Comparison of ENCODE assay signal across 14 mouse cellular contexts in the genomic region with DNA sequence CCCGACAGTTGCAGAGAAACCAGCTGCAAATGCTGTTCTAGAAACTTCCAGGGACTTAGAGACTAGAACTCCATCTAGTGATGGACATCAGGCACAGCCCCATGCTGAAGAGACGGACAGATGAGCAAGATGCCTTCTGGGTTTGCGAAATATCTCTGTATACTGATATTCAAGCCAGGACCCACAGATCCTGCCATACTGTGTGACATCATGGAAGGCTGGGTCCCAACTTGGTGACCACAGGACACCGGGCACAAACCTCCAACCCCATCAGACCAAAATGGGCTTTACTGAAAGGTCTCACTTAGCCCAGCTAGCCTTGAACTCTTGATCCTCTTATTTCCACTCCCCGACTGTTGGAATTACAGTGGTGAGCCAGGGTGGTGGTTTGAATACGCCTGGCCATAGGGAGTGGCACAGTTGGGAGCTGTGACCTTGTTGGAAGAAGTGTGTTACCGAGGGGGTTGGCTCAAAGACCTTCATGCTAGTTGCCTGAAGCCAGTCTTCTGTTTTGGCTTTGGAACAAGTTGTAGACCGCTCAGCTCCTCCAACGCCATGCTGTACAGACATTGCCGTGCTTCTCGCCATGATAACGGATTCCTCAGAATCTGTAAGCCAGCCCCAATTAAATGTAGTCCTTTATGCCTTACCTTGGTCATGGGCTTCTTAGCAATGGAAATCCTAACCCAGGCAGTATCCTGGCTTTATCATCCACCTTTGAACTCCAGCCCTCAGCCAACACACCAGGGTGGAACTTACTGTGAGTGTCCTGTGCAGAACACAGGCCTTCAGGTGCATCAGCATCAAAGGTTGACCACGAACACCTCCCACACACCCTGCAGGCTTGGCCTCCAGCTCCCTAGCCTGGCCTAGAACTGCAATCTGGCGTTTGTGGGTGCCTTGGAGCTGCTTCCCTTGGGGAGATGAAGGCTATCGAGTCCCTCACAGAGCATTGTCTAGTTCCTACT. TPM values are rescaled to one million over a fixed set of nuclear protein-coding genes. Genes with fewer than 3 reads are reported as not detected.
DNase-seq lines count a peak whose midpoint lies in the region; ATAC-seq and TF ChIP-seq lines count a peak whose summit lies in the region.
"Had no signal": no experiment of that assay in that cellular context is flagged by ENCODE, and none has a peak within 500 bp of the region (broad histone marks: within the 10 kb centered on the region; RNA-seq: fewer than 3 reads in every experiment).

No protein-coding gene starts in this region.

- H3K27ac ChIP-seq in heart, adult 2 months, result no peak overlapping the region
- H3K27ac ChIP-seq in heart, embryonic 11.5 days (ENCODE audit: low read depth, low read length), result no peak overlapping the region
- H3K27ac ChIP-seq in midbrain, embryonic 13.5 days, result peak overlapping the region; percentile 5; the same call in 1 of the 2 replicates
- no peak overlapping the region for H3K27ac ChIP-seq in midbrain, embryonic 14.5 days (replicated peaks; ENCODE audit: low read depth, low read length)
- no peak overlapping the region for H3K27ac ChIP-seq in embryonic facial prominence, embryonic 13.5 days
- peak overlapping the region; percentile 28; the same call in 1 of the 2 replicates for H3K27ac ChIP-seq in neural tube, embryonic 15.5 days (replicated peaks)
- H3K27ac ChIP-seq: liver, embryonic 14.5 days; neural tube, embryonic 12.5 days had no signal

- 78% methylated on average over 15 of the region's 15 CpGs for WGBS in heart, adult 2 months
- WGBS in heart, embryonic 11.5 days (ENCODE audit: insufficient replicate concordance), result 86% methylated on average over 15 of the region's 15 CpGs
- WGBS in midbrain, embryonic 13.5 days, result 89% methylated on average over 15 of the region's 15 CpGs
- 90% methylated on average over 15 of the region's 15 CpGs for WGBS in midbrain, embryonic 14.5 days
- 83% methylated on average over 15 of the region's 15 CpGs for WGBS in embryonic facial prominence, embryonic 13.5 days
- WGBS in neural tube, embryonic 15.5 days, result 92% methylated on average over 15 of the region's 15 CpGs

- no peak for TF ChIP-seq EP300 in heart, adult 2 months (IDR thresholded peaks at IDR 0.05; ENCODE audit: insufficient read depth, low read depth, low read length)

- no peak for DNase-seq in heart, adult 2 months
- no peak for DNase-seq in midbrain, embryonic 14.5 days
- DNase-seq in lung, postnatal 14 days, result no peak
- DNase-seq in ovary, postnatal 36 days (ENCODE audit: low spot score), result no peak
- DNase-seq: heart, postnatal 4 days; kidney, adult 8-10 months; right cerebral cortex, adult 18-20 months had no signal

- no peak for ATAC-seq in heart, embryonic 11.5 days (replicated peaks; ENCODE audit: insufficient number of reproducible peaks, low FRiP score, low TSS enrichment)
- ATAC-seq in midbrain, embryonic 13.5 days, result no peak
- ATAC-seq in midbrain, embryonic 14.5 days (ENCODE audit: low FRiP score, low TSS enrichment), result no peak
- no peak for ATAC-seq in embryonic facial prominence, embryonic 13.5 days (ENCODE audit: insufficient number of reproducible peaks, insufficient read depth, low FRiP score, low TSS enrichment, low read depth)
- no peak for ATAC-seq in neural tube, embryonic 15.5 days (ENCODE audit: low FRiP score)

- H3K9ac ChIP-seq in heart, adult 2 months (ENCODE audit: low read depth, low read length), result no peak overlapping the region
- no peak overlapping the region for H3K9ac ChIP-seq in heart, embryonic 11.5 days (ENCODE audit: low read depth, low read length)
- no peak overlapping the region for H3K9ac ChIP-seq in midbrain, embryonic 13.5 days (replicated peaks)
- no peak overlapping the region for H3K9ac ChIP-seq in midbrain, embryonic 14.5 days (replicated peaks; ENCODE audit: low read length)
- H3K9ac ChIP-seq in embryonic facial prominence, embryonic 13.5 days, result 0 out of 2 replicates have a peak overlapping the region, but pooled peaks have one; percentile 21
- no peak overlapping the region for H3K9ac ChIP-seq in neural tube, embryonic 15.5 days (replicated peaks)
- H3K9ac ChIP-seq: liver, embryonic 14.5 days; neural tube, embryonic 12.5 days had no signal

- H3K4me2 ChIP-seq in heart, embryonic 11.5 days, result no peak overlapping the region
- H3K4me2 ChIP-seq in midbrain, embryonic 13.5 days (replicated peaks), result no peak overlapping the region
- H3K4me2 ChIP-seq in midbrain, embryonic 14.5 days (ENCODE audit: low read length), result no peak overlapping the region
- no peak overlapping the region for H3K4me2 ChIP-seq in embryonic facial prominence, embryonic 13.5 days
- H3K4me2 ChIP-seq in neural tube, embryonic 15.5 days, result no peak overlapping the region
- H3K4me2 ChIP-seq: neural tube, embryonic 12.5 days had no signal

- H3K9me3 ChIP-seq in heart, embryonic 11.5 days (replicated peaks; ENCODE audit: control insufficient read depth, low read length), result no peaks in the 10 kb centered on the region
- no peaks in the 10 kb centered on the region for H3K9me3 ChIP-seq in midbrain, embryonic 13.5 days
- no peaks in the 10 kb centered on the region for H3K9me3 ChIP-seq in midbrain, embryonic 14.5 days (ENCODE audit: control insufficient read depth, low read length)
- no peaks in the 10 kb centered on the region for H3K9me3 ChIP-seq in embryonic facial prominence, embryonic 13.5 days
- H3K9me3 ChIP-seq in neural tube, embryonic 15.5 days (replicated peaks), result no peaks in the 10 kb centered on the region
- H3K9me3 ChIP-seq: megakaryocyte, embryonic 14.5 days; neural tube, embryonic 12.5 days had no signal

- H3K4me1 ChIP-seq in heart, adult 2 months (ENCODE audit: control insufficient read depth, insufficient read depth, low read length), result peaks cover 8% of the 10 kb centered on the region
- H3K4me1 ChIP-seq in heart, embryonic 11.5 days (ENCODE audit: control insufficient read depth, insufficient read depth, low read length), result no peaks in the 10 kb centered on the region
- H3K4me1 ChIP-seq in midbrain, embryonic 13.5 days (replicated peaks), result peaks cover 13% of the 10 kb centered on the region
- H3K4me1 ChIP-seq in midbrain, embryonic 14.5 days (ENCODE audit: control insufficient read depth, insufficient read depth, low read length), result peaks cover 6% of the 10 kb centered on the region; the same call in 1 of the 2 replicates
- H3K4me1 ChIP-seq in embryonic facial prominence, embryonic 13.5 days, result peaks cover 3% of the 10 kb centered on the region; the same call in 1 of the 2 replicates
- H3K4me1 ChIP-seq in neural tube, embryonic 15.5 days, result peaks cover 10% of the 10 kb centered on the region

- no peaks in the 10 kb centered on the region for H3K79me2 ChIP-seq in heart, adult 2 months (replicated peaks; ENCODE audit: control insufficient read depth, insufficient read depth, low read length)

- 0 out of 2 replicates have a peak, but pooled peaks have one; percentile 9 for TF ChIP-seq CTCF in heart, adult 2 months (IDR thresholded peaks at IDR 0.05)

- intact Hi-C loops in heart, adult 2 months (cut with DNase I), result no loop called here

- H3K27me3 ChIP-seq in heart, adult 2 months (ENCODE audit: control insufficient read depth, insufficient read depth, low read length), result no peaks in the 10 kb centered on the region
- H3K27me3 ChIP-seq in heart, embryonic 11.5 days (ENCODE audit: control insufficient read depth, insufficient read depth, low read length), result no peaks in the 10 kb centered on the region
- H3K27me3 ChIP-seq in midbrain, embryonic 13.5 days, result peaks cover 7% of the 10 kb centered on the region; the same call in 1 of the 2 replicates
- H3K27me3 ChIP-seq in midbrain, embryonic 14.5 days (ENCODE audit: control insufficient read depth, insufficient read depth, low read length), result no peaks in the 10 kb centered on the region
- H3K27me3 ChIP-seq in embryonic facial prominence, embryonic 13.5 days, result no peaks in the 10 kb centered on the region
- H3K27me3 ChIP-seq in neural tube, embryonic 15.5 days (replicated peaks), result no peaks in the 10 kb centered on the region
- H3K27me3 ChIP-seq: megakaryocyte, embryonic 14.5 days; neural tube, embryonic 12.5 days had no signal

- TF ChIP-seq POLR2A in heart, adult 2 months (IDR thresholded peaks at IDR 0.05; ENCODE audit: insufficient read depth, low read depth, low read length), result no peak

- H3K4me3 ChIP-seq in heart, adult 2 months, result no peak overlapping the region
- H3K4me3 ChIP-seq in heart, embryonic 11.5 days (ENCODE audit: low read depth, low read length), result no peak overlapping the region
- H3K4me3 ChIP-seq in midbrain, embryonic 13.5 days (replicated peaks), result no peak overlapping the region
- no peak overlapping the region for H3K4me3 ChIP-seq in midbrain, embryonic 14.5 days (replicated peaks; ENCODE audit: low read depth, low read length)
- H3K4me3 ChIP-seq in embryonic facial prominence, embryonic 13.5 days, result no peak overlapping the region
- H3K4me3 ChIP-seq in neural tube, embryonic 15.5 days (replicated peaks), result no peak overlapping the region
- H3K4me3 ChIP-seq: megakaryocyte, embryonic 14.5 days; neural tube, embryonic 12.5 days had no signal

- no peaks in the 10 kb centered on the region for H3K36me3 ChIP-seq in heart, adult 2 months (ENCODE audit: control insufficient read depth, insufficient read depth, low read length)
- H3K36me3 ChIP-seq in heart, embryonic 11.5 days (ENCODE audit: control insufficient read depth, insufficient read depth, low read length), result peaks cover 16% of the 10 kb centered on the region
- peaks cover 31% of the 10 kb centered on the region for H3K36me3 ChIP-seq in midbrain, embryonic 13.5 days
- H3K36me3 ChIP-seq in midbrain, embryonic 14.5 days (ENCODE audit: control insufficient read depth, insufficient read depth, low read length), result peaks cover 31% of the 10 kb centered on the region
- H3K36me3 ChIP-seq in embryonic facial prominence, embryonic 13.5 days, result peaks cover 31% of the 10 kb centered on the region
- peaks cover 27% of the 10 kb centered on the region for H3K36me3 ChIP-seq in neural tube, embryonic 15.5 days

RNA-seq across cellular contexts. Expression of gene Rras, which starts 6.8 kb away (rescaled TPM):
- total RNA-seq in heart, adult 2 months (2021), result 10 to 100 TPM; 40.9 to 44.3 TPM
- 107 and 114 TPM in 2 replicates for polyA plus RNA-seq in heart, adult 2 months (2012; rRNA removed)
- 74.4 and 76.1 TPM in 2 replicates for polyA plus RNA-seq in heart, embryonic 11.5 days (2014; fragmentation: Nextera tagmentation; extraction: Ambion mirVana)
- 8.4 and 9.6 TPM in 2 replicates for polyA plus RNA-seq in midbrain, embryonic 13.5 days (2015; fragmentation: Nextera tagmentation; extraction: Ambion mirVana)
- 9.7 and 13.2 TPM in 2 replicates for polyA plus RNA-seq in midbrain, embryonic 14.5 days (2014; fragmentation: Nextera tagmentation; extraction: Ambion mirVana)
- polyA plus RNA-seq in embryonic facial prominence, embryonic 13.5 days (2015; fragmentation: Nextera tagmentation; extraction: Ambion mirVana), result 19.7 and 23.3 TPM in 2 replicates
- polyA plus RNA-seq in neural tube, embryonic 15.5 days (2015; fragmentation: Nextera tagmentation; extraction: Ambion mirVana), result 14.2 and 24.2 TPM in 2 replicates

RNA-seq across cellular contexts. Expression of gene Scaf1, which starts 8.4 kb away (rescaled TPM):
- total RNA-seq in heart, adult 2 months (2021), result 10 to 100 TPM; 45.5 to 46.6 TPM
- polyA plus RNA-seq in heart, adult 2 months (2012; rRNA removed), result 33.9 and 36.0 TPM in 2 replicates
- 37.9 and 42.5 TPM in 2 replicates for polyA plus RNA-seq in heart, embryonic 11.5 days (2014; fragmentation: Nextera tagmentation; extraction: Ambion mirVana)
- 38.1 and 47.7 TPM in 2 replicates for polyA plus RNA-seq in midbrain, embryonic 13.5 days (2015; fragmentation: Nextera tagmentation; extraction: Ambion mirVana)
- polyA plus RNA-seq in midbrain, embryonic 14.5 days (2014; fragmentation: Nextera tagmentation; extraction: Ambion mirVana), result 60.6 and 61.2 TPM in 2 replicates
- 38.6 and 40.2 TPM in 2 replicates for polyA plus RNA-seq in embryonic facial prominence, embryonic 13.5 days (2015; fragmentation: Nextera tagmentation; extraction: Ambion mirVana)
- polyA plus RNA-seq in neural tube, embryonic 15.5 days (2015; fragmentation: Nextera tagmentation; extraction: Ambion mirVana), result 43.3 and 46.1 TPM in 2 replicates

RNA-seq across cellular contexts. Expression of gene Bcl2l12, which starts 26.1 kb away (rescaled TPM):
- 10 to 100 TPM in 1 of 2 experiments, 1 to 10 TPM in 1; 9.5 to 11.5 TPM for total RNA-seq in heart, adult 2 months (2021)
- 16.8 and 19.2 TPM in 2 replicates for polyA plus RNA-seq in heart, adult 2 months (2012; rRNA removed)
- 41.0 and 43.2 TPM in 2 replicates for polyA plus RNA-seq in heart, embryonic 11.5 days (2014; fragmentation: Nextera tagmentation; extraction: Ambion mirVana)
- 21.3 and 21.6 TPM in 2 replicates for polyA plus RNA-seq in midbrain, embryonic 13.5 days (2015; fragmentation: Nextera tagmentation; extraction: Ambion mirVana)
- 11.8 and 15.4 TPM in 2 replicates for polyA plus RNA-seq in midbrain, embryonic 14.5 days (2014; fragmentation: Nextera tagmentation; extraction: Ambion mirVana)
- 73.6 and 83.2 TPM in 2 replicates for polyA plus RNA-seq in embryonic facial prominence, embryonic 13.5 days (2015; fragmentation: Nextera tagmentation; extraction: Ambion mirVana)
- polyA plus RNA-seq in neural tube, embryonic 15.5 days (2015; fragmentation: Nextera tagmentation; extraction: Ambion mirVana), result 9.8 and 19.8 TPM in 2 replicates

RNA-seq across cellular contexts. Expression of gene Irf3, which starts 27.1 kb away (rescaled TPM):
- total RNA-seq in heart, adult 2 months (2021), result 10 to 100 TPM; 24.4 to 26.0 TPM
- polyA plus RNA-seq in heart, adult 2 months (2012; rRNA removed), result 55.6 and 62.6 TPM in 2 replicates
- polyA plus RNA-seq in heart, embryonic 11.5 days (2014; fragmentation: Nextera tagmentation; extraction: Ambion mirVana), result 57.3 and 61.4 TPM in 2 replicates
- polyA plus RNA-seq in midbrain, embryonic 13.5 days (2015; fragmentation: Nextera tagmentation; extraction: Ambion mirVana), result 63.0 and 70.7 TPM in 2 replicates
- 46.7 and 54.0 TPM in 2 replicates for polyA plus RNA-seq in midbrain, embryonic 14.5 days (2014; fragmentation: Nextera tagmentation; extraction: Ambion mirVana)
- polyA plus RNA-seq in embryonic facial prominence, embryonic 13.5 days (2015; fragmentation: Nextera tagmentation; extraction: Ambion mirVana), result 92.0 and 99.7 TPM in 2 replicates
- polyA plus RNA-seq in neural tube, embryonic 15.5 days (2015; fragmentation: Nextera tagmentation; extraction: Ambion mirVana), result 56.8 and 70.2 TPM in 2 replicates

RNA-seq across cellular contexts. Expression of gene Prr12, which starts 28.1 kb away (rescaled TPM):
- total RNA-seq in heart, adult 2 months (2021), result 10 to 100 TPM; 22.4 to 23.0 TPM
- polyA plus RNA-seq in heart, adult 2 months (2012; rRNA removed), result 4.9 and 7.1 TPM in 2 replicates
- 7.9 and 12.1 TPM in 2 replicates for polyA plus RNA-seq in heart, embryonic 11.5 days (2014; fragmentation: Nextera tagmentation; extraction: Ambion mirVana)
- 14.0 and 17.0 TPM in 2 replicates for polyA plus RNA-seq in midbrain, embryonic 13.5 days (2015; fragmentation: Nextera tagmentation; extraction: Ambion mirVana)
- 19.5 and 21.4 TPM in 2 replicates for polyA plus RNA-seq in midbrain, embryonic 14.5 days (2014; fragmentation: Nextera tagmentation; extraction: Ambion mirVana)
- 15.2 and 15.7 TPM in 2 replicates for polyA plus RNA-seq in embryonic facial prominence, embryonic 13.5 days (2015; fragmentation: Nextera tagmentation; extraction: Ambion mirVana)
- polyA plus RNA-seq in neural tube, embryonic 15.5 days (2015; fragmentation: Nextera tagmentation; extraction: Ambion mirVana), result 11.4 and 12.3 TPM in 2 replicates

Comparison
In these comparisons a context has a peak if more than half of its experiments do, and no peak if none do; other contexts are left out.
1. H3K27ac ChIP-seq: peak in midbrain, embryonic 13.5 days (single experiment) and neural tube, embryonic 15.5 days (single experiment); none in heart, adult 2 months (single experiment), heart, embryonic 11.5 days (single experiment), midbrain, embryonic 14.5 days (single experiment) and embryonic facial prominence, embryonic 13.5 days (single experiment).